Mouse (Mus musculus) liver, adult 2 months (tissue): ENCODE results near the gene Cks1b.

Experiments
- CTCF ChIP-seq: fragments of 200-500 bp; IDR thresholded peaks from 2 replicates; pipeline ENCODE4 v1.5.1; 2011; ENCODE audit warnings: low read depth, low read length, control low read depth
- POLR2A ChIP-seq: fragments of 200-500 bp; IDR thresholded peaks from 2 replicates; pipeline ENCODE4 v1.6.1; 2011; ENCODE audit warnings: low read length, control low read depth; ENCODE audit not compliant: insufficient read depth; ENCODE audit errors: extremely low read depth

- TF ChIP-seq POLR2A (no peak), CTCF (no peak)
These were observed 37.9 kb downstream of the Cks1b start for GRCm38 (mm10) chr3:89380291-89380690.
